In the genomic region with DNA sequence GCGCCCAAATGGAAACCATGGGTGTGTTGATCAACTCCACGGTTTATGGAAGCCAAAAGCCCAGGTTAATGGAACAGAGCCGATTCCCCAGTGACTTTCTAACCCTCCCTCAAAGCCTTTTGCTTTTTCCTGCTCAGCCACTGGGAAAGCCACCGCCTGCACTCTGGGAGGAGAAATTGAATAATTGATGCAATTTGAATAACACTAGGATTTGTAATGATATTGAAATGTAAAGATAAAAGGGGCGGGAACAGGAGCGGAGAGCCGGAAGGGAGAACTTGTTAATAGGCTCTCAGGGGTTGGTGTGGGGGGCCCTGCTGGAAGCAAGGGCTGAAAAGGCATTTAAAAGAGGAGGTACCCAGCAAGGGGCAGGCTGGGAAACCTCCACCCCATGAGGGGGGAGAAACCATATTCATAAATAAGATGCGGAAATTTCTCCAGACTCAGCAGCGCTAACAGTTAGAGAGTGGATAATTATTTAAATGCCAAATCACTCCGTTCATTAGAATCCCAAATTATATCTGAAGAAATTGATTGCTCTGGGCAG, we compare ENCODE assay signal across 11 mouse cellular contexts. TPM values are rescaled to one million over a fixed set of nuclear protein-coding genes. Genes with fewer than 3 reads are reported as not detected.
DNase-seq lines count a peak whose midpoint lies in the region; ATAC-seq lines count a peak whose summit lies in the region.
"Had no signal": no experiment of that assay in that cellular context is flagged by ENCODE, and none has a peak within 500 bp of the region (broad histone marks: within the 10 kb centered on the region; RNA-seq: fewer than 3 reads in every experiment).

No protein-coding gene starts in this region.

- WGBS in heart, embryonic 13.5 days = 9% methylated on average over 10 of the region's 10 CpGs
- WGBS in hindbrain, embryonic 14.5 days = 4% methylated on average over 10 of the region's 10 CpGs
- 6% methylated on average over 10 of the region's 10 CpGs for WGBS in midbrain, embryonic 13.5 days

- no peak for ATAC-seq in heart, embryonic 13.5 days (ENCODE audit: extremely low read depth, insufficient number of reproducible peaks, low FRiP score, low TSS enrichment)
- no peak for ATAC-seq in hindbrain, embryonic 14.5 days (ENCODE audit: low FRiP score)
- ATAC-seq in midbrain, embryonic 13.5 days = peak; percentile 30; the same call in 1 of the 2 replicates

- no peak overlapping the region for H3K27ac ChIP-seq in heart, embryonic 13.5 days (replicated peaks)
- no peak overlapping the region for H3K27ac ChIP-seq in hindbrain, embryonic 14.5 days
- H3K27ac ChIP-seq in midbrain, embryonic 13.5 days = 0 out of 2 replicates have a peak overlapping the region, but pooled peaks have one; percentile 5
- H3K27ac ChIP-seq: limb, embryonic 15.5 days had no signal

- no peaks in the 10 kb centered on the region; the same call in 1 of the 2 replicates for H3K9me3 ChIP-seq in heart, embryonic 13.5 days
- H3K9me3 ChIP-seq in hindbrain, embryonic 14.5 days (ENCODE audit: control insufficient read depth, low read length) = no peaks in the 10 kb centered on the region
- H3K9me3 ChIP-seq in midbrain, embryonic 13.5 days = no peaks in the 10 kb centered on the region
- H3K9me3 ChIP-seq: limb, embryonic 15.5 days had no signal

- H3K4me3 ChIP-seq in heart, embryonic 13.5 days = peak overlapping the region; percentile 22
- H3K4me3 ChIP-seq in hindbrain, embryonic 14.5 days (replicated peaks; ENCODE audit: low read length) = no peak overlapping the region
- no peak overlapping the region for H3K4me3 ChIP-seq in midbrain, embryonic 13.5 days (replicated peaks)
- H3K4me3 ChIP-seq: limb, embryonic 15.5 days had no signal

- peak overlapping the region; percentile 44 for H3K4me2 ChIP-seq in heart, embryonic 13.5 days
- H3K4me2 ChIP-seq in hindbrain, embryonic 14.5 days (replicated peaks) = peak overlapping the region; percentile 23
- H3K4me2 ChIP-seq in midbrain, embryonic 13.5 days (replicated peaks) = peak overlapping the region; percentile 31
- H3K4me2 ChIP-seq: limb, embryonic 15.5 days had no signal

- peaks cover 8% of the 10 kb centered on the region for H3K4me1 ChIP-seq in heart, embryonic 13.5 days
- H3K4me1 ChIP-seq in hindbrain, embryonic 14.5 days (replicated peaks; ENCODE audit: control insufficient read depth, insufficient read depth, low read length) = peaks cover 9% of the 10 kb centered on the region; the same call in 1 of the 2 replicates
- H3K4me1 ChIP-seq in midbrain, embryonic 13.5 days (replicated peaks) = peaks cover 20% of the 10 kb centered on the region

- no peak overlapping the region for H3K9ac ChIP-seq in heart, embryonic 13.5 days
- no peak overlapping the region for H3K9ac ChIP-seq in hindbrain, embryonic 14.5 days
- H3K9ac ChIP-seq in midbrain, embryonic 13.5 days (replicated peaks) = no peak overlapping the region; the same call in 1 of the 2 replicates
- H3K9ac ChIP-seq: limb, embryonic 15.5 days had no signal

- H3K36me3 ChIP-seq in heart, embryonic 13.5 days = no peaks in the 10 kb centered on the region
- no peaks in the 10 kb centered on the region for H3K36me3 ChIP-seq in hindbrain, embryonic 14.5 days (replicated peaks; ENCODE audit: control insufficient read depth, insufficient read depth)
- H3K36me3 ChIP-seq in midbrain, embryonic 13.5 days = no peaks in the 10 kb centered on the region
- H3K36me3 ChIP-seq: limb, embryonic 15.5 days had no signal

- peaks cover 57% of the 10 kb centered on the region for H3K27me3 ChIP-seq in heart, embryonic 13.5 days (replicated peaks)
- H3K27me3 ChIP-seq in hindbrain, embryonic 14.5 days (ENCODE audit: control insufficient read depth, insufficient read depth, low read length) = no peaks in the 10 kb centered on the region
- peaks cover 14% of the 10 kb centered on the region for H3K27me3 ChIP-seq in midbrain, embryonic 13.5 days

- DNase-seq in heart, adult 9 months (ENCODE audit: low spot score in 2 of 2) = no peak
- DNase-seq in R1 (ENCODE audit: low read depth, low spot score) = peak; percentile 78
- no peak for DNase-seq in hindbrain, embryonic 14.5 days (ENCODE audit: low spot score)
- DNase-seq in adrenal gland, adult 18-20 months (ENCODE audit: low spot score in 2 of 2) = no peak
- DNase-seq in thymus, postnatal 0 days (ENCODE audit: low spot score) = no peak
- no peak for DNase-seq in layer of hippocampus, postnatal 10 days (ENCODE audit: low spot score in 2 of 2)
- DNase-seq: right cerebral cortex, adult 18-20 months; thymus, adult 2 months had no signal

RNA-seq across cellular contexts. Expression of gene Fam222a, which starts 53.8 kb away (rescaled TPM):
- 0.59 and 0.79 TPM in 2 replicates for polyA plus RNA-seq in heart, embryonic 13.5 days (2015; fragmentation: Nextera tagmentation; extraction: Ambion mirVana)
- 6.6 and 6.7 TPM in 2 replicates for polyA plus RNA-seq in hindbrain, embryonic 14.5 days (2014; fragmentation: Nextera tagmentation; extraction: Ambion mirVana)
- polyA plus RNA-seq in midbrain, embryonic 13.5 days (2015; fragmentation: Nextera tagmentation; extraction: Ambion mirVana) = 5.1 and 6.1 TPM in 2 replicates
- 10 to 100 TPM; 62.7 to 76.0 TPM for total RNA-seq in adrenal gland, adult 18-20 months (2021)
- polyA plus RNA-seq in thymus, postnatal 0 days (2015; fragmentation: Nextera tagmentation; extraction: Ambion mirVana) = 1.6 and 2.3 TPM in 2 replicates
- total RNA-seq in layer of hippocampus, postnatal 10 days (2021) = 1 to 10 TPM; 5.0 to 5.7 TPM
